Mouse (Mus musculus): ENCODE data around the gene Cd68. TPM values are rescaled to one million over a fixed set of nuclear protein-coding genes. Genes with fewer than 3 reads are reported as not detected.
"Not testable (repeated sequence)": the region's sequence is repeated elsewhere in the genome, so short reads cannot be mapped to it uniquely, and the experiment has no call there.

The Cd68 gene
- total RNA-seq, 2 experiments from 2014 or later, result 9.8 to 12.0 TPM

GRCm38 (mm10) chr11:69629802-69630201 lies 36.2 kb downstream of the Cd68 start:
- no peak for DNase-seq

GRCm38 (mm10) chr11:69628286-69628685 lies 37.7 kb downstream of the Cd68 start:
- DNase-seq, result peak; percentile 86

GRCm38 (mm10) chr11:69624339-69624738 lies 41.6 kb downstream of the Cd68 start:
- not testable (repeated sequence) for DNase-seq

- no peak for DNase-seq
These were observed 42.9 kb downstream of the Cd68 start for GRCm38 (mm10) chr11:69623006-69623405.

GRCm38 (mm10) chr11:69622406-69622805 lies 43.5 kb downstream of the Cd68 start:
- no peak for DNase-seq

- peak; percentile 74 for DNase-seq
These were observed 44.2 kb downstream of the Cd68 start, which contains the start of gene Sat2 for GRCm38 (mm10) chr11:69621571-69622268. TSS of gene Sat2 (plus strand) at chr11:69622024.

GRCm38 (mm10) chr11:69620394-69621081 lies 45.4 kb downstream of the Cd68 start:
- DNase-seq, result no peak

- DNase-seq, result no peak
These were observed 48.1 kb downstream of the Cd68 start, which contains the start of gene Shbg for GRCm38 (mm10) chr11:69617805-69618204. TSS of gene Shbg (minus strand) at chr11:69617905.

GRCm38 (mm10) chr11:69616781-69617180 lies 49.2 kb downstream of the Cd68 start:
- no peak for DNase-seq

- DNase-seq, result not testable (repeated sequence)
These were observed 51.7 kb downstream of the Cd68 start for GRCm38 (mm10) chr11:69614257-69614588.

Small RNAs within 50 kb of the gene (microRNA-seq; reads per million reads assigned to microRNA genes)
- gene Mir1934 (7.8 reads per million, percentile 10 among the genes with 10 or more reads in this experiment), gene Mir467f (not detected)

Other genes with a start within 250 kb of the Cd68 start
- under 1 TPM; 0.30 TPM for gene Dnah2, start 117.0 kb downstream of the Cd68 start, total RNA-seq (2021)
- gene Efnb3, start 105.9 kb downstream of the Cd68 start, total RNA-seq (2021), result 1 to 10 TPM; 2.2 to 3.8 TPM
- 10 to 100 TPM in 1 of 2 experiments, 1 to 10 TPM in 1; 8.1 to 12.5 TPM for gene Wrap53, start 85.9 kb downstream of the Cd68 start, total RNA-seq (2021)
- 10 to 100 TPM; 59.9 to 75.9 TPM for gene Trp53, start 85.8 kb downstream of the Cd68 start, total RNA-seq (2021)
- gene Atp1b2, start 60.2 kb downstream of the Cd68 start, total RNA-seq (2021), result 10 to 100 TPM; 38.6 to 52.9 TPM
- under 1 TPM; 0.27 to 0.36 TPM for gene Shbg, start 48.2 kb downstream of the Cd68 start, total RNA-seq (2021)
- 10 to 100 TPM in 1 of 2 experiments, 1 to 10 TPM in 1; 9.2 to 10.1 TPM for gene Sat2, start 44.1 kb downstream of the Cd68 start, total RNA-seq (2021)
- 10 to 100 TPM; 61.9 to 80.2 TPM for gene Fxr2, start 33.2 kb downstream of the Cd68 start, total RNA-seq (2021)
- not detected for gene Sox15, start 10.8 kb downstream of the Cd68 start, total RNA-seq (2021)
- 100 to 1,000 TPM; 114 to 116 TPM for gene Mpdu1, start 3.5 kb downstream of the Cd68 start, total RNA-seq (2021)
- 100 to 1,000 TPM; 598 to 631 TPM for gene Eif4a1, start 6.3 kb upstream of the Cd68 start, total RNA-seq (2021)
- 10 to 100 TPM; 62.6 to 76.3 TPM for gene Senp3, start 15.9 kb upstream of the Cd68 start, total RNA-seq (2021)
- 1 to 10 TPM; 2.0 to 5.0 TPM for gene Tnfsf13, start 19.6 kb upstream of the Cd68 start, total RNA-seq (2021)
- gene Tnfsf12, start 29.7 kb upstream of the Cd68 start, total RNA-seq (2021), result 10 to 100 TPM; 18.1 to 19.2 TPM
- gene Tnfsfm13, start 29.9 kb upstream of the Cd68 start, total RNA-seq (2021), result 1 to 10 TPM; 4.2 to 5.1 TPM
- gene Polr2a, start 92.5 kb upstream of the Cd68 start, total RNA-seq (2021), result 10 to 100 TPM; 53.9 to 67.5 TPM
- not detected for gene Slc35g3, start 95.8 kb upstream of the Cd68 start, total RNA-seq (2021)
- gene Zbtb4, start 99.8 kb upstream of the Cd68 start, total RNA-seq (2021), result 10 to 100 TPM; 35.5 to 41.2 TPM
- 1 to 10 TPM; 2.3 to 7.9 TPM for gene Chrnb1, start 129.8 kb upstream of the Cd68 start, total RNA-seq (2021)
- 1 to 10 TPM; 2.4 to 3.8 TPM for gene Fgf11, start 135.7 kb upstream of the Cd68 start, total RNA-seq (2021)
- 1 to 10 TPM; 1.0 TPM for gene Tmem102, start 139.5 kb upstream of the Cd68 start, total RNA-seq (2021)
- not detected for gene Gm39566, start 149.1 kb upstream of the Cd68 start, total RNA-seq (2021)
- not detected for gene Spem2, start 152.3 kb upstream of the Cd68 start, total RNA-seq (2021)
- not detected for gene Spem1, start 156.0 kb upstream of the Cd68 start, total RNA-seq (2021)
- 10 to 100 TPM; 17.3 to 23.5 TPM for gene Nlgn2, start 171.6 kb upstream of the Cd68 start, total RNA-seq (2021)
- 100 to 1,000 TPM; 137 to 145 TPM for gene Tmem256, start 172.4 kb upstream of the Cd68 start, total RNA-seq (2021)
- 10 to 100 TPM; 49.2 to 59.2 TPM for gene Plscr3, start 180.2 kb upstream of the Cd68 start, total RNA-seq (2021)
- gene Tnk1, start 192.6 kb upstream of the Cd68 start, total RNA-seq (2021), result under 1 TPM; 0.12 to 0.24 TPM
- not detected for gene Tmem95, start 211.9 kb upstream of the Cd68 start, total RNA-seq (2021)
- 1 to 10 TPM; 4.1 to 4.2 TPM for gene Kctd11, start 215.3 kb upstream of the Cd68 start, total RNA-seq (2021)
- gene Acap1, start 229.4 kb upstream of the Cd68 start, total RNA-seq (2021), result 1 to 10 TPM; 4.3 to 4.7 TPM
- gene 2810408A11Rik, start 234.8 kb upstream of the Cd68 start, total RNA-seq (2021), result 1 to 10 TPM; 3.1 to 3.2 TPM
- gene Neurl4, start 234.9 kb upstream of the Cd68 start, total RNA-seq (2021), result 10 to 100 TPM; 33.6 to 48.1 TPM
- 10 to 100 TPM; 42.3 to 43.1 TPM for gene Gps2, start 247.7 kb upstream of the Cd68 start, total RNA-seq (2021)

All from adrenal gland, postnatal 10 days (tissue).